Mouse (Mus musculus) C2C12 (cell line): ENCODE measurements around the gene Bbox1.

Experiments
- CTCF ChIP-seq: IDR thresholded peaks from one replicate; pipeline ENCODE4 v1.5.1; 2011; ENCODE audit not compliant: control insufficient read depth, insufficient read depth, insufficient read length
- MAX ChIP-seq: IDR thresholded peaks from one replicate; pipeline ENCODE4 v1.6.1; 2011; ENCODE audit warnings: mild to moderate bottlenecking, control low read depth
- MYOD1 ChIP-seq: IDR thresholded peaks from one replicate; pipeline ENCODE4 v1.6.1; 2011; ENCODE audit warnings: low read depth; ENCODE audit not compliant: control insufficient read depth, insufficient read length
- MYOG ChIP-seq: IDR thresholded peaks from one replicate; pipeline ENCODE4 v1.6.1; 2011; ENCODE audit not compliant: control insufficient read depth, insufficient read length; ENCODE audit errors: extremely low read depth
- USF1 ChIP-seq: IDR thresholded peaks from one replicate; pipeline ENCODE4 v1.6.1; 2011; ENCODE audit warnings: low read depth, mild to moderate bottlenecking, control low read depth, moderate library complexity

DNA sequence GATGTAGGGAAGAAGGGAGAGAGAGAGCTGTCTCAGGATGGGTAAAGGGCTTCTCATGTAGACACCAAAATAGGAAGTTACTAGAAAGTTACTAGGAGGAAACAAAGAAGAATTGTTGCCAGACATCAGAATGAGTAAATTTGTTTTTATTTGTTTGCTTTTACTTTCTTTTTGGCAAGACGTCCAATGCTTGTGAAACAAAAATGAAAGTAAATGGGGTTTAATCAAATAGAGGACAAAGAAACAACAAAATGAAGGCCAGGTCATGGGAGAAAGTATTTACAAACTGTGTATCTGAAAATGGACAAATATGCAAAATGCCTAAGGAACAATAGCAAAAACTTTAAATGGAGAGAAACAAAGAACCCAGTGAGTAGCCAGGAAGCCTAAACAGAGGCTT lies 37.0 kb upstream of the Bbox1 start:
- no peak for TF ChIP-seq CTCF
- TF ChIP-seq MAX: no peak
- TF ChIP-seq USF1: no peak
- no peak for TF ChIP-seq MYOD1
- TF ChIP-seq MYOG: no peak
